Mouse (Mus musculus) T-helper 2 cell (primary cell): Measurements from ENCODE around the gene Olfr982.

ENCODE experiments used
- in situ Hi-C: fragments of 300-600 bp; cut with MboI, MseI; formaldehyde crosslinking; loops from one replicate; pipeline ENCODE4 v1.15.1; 2025; ENCODE audit warnings: high pct_unique_total_duplicates

Olfr982 gene

GRCm38 (mm10) chr9:40073529-40073928 is at the start of gene Olfr982:
TSS of gene Olfr982 (plus strand) at chr9:40073829.
- in situ Hi-C loops: no loop called here

- in situ Hi-C loops: no loop called here
These were observed 23.5 kb upstream of the Olfr982 start for GRCm38 (mm10) chr9:40050138-40050537.

DNA sequence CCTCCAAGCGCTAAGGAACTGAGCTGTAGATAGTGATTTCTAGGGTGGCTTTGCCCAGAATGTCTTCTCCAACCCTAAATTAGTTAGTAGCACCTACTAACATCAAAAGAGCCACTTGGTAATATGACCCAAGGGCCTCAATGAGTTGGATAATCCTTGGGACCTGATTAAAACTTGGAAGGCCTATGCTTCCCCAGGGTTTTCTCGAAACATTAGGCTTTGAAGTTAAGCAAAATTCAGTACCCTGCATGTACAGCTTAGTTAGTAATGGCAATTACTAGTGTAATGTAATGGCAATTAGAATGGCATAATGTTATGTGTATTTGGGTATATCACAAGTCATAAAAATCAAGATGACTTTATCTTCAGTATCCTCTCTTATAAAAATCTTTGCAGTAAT is 19.9 kb downstream of the Olfr982 start, which contains the start of gene Olfr983:
Gene Olfr983 (minus strand): TSS at position 101 of the 400 bp plus-strand sequence.
- in situ Hi-C loops: no loop called here

DNA sequence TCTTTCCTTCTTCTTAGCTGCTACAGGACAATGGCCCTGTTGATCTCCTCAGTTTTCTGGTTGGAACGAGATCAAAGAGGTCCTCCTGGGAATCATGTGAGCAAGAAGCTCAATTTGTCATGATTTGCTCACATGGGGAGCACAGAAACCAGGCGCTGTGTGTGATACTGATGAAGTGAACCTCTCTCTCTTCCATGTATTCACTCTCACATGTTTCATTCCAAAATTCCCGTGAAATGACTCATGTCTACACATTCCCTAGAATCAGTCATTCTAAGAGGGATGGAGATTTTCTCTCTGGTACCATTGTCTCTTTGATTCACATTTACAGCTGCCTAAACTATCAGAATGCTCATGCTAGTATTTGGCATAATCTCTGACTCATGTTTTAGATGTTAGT is 21.1 kb downstream of the Olfr982 start:
- in situ Hi-C loops: no loop called here

GRCm38 (mm10) chr9:40114106-40114505 is 40.5 kb downstream of the Olfr982 start, which contains the start of gene Olfr984:
TSS of gene Olfr984 (minus strand) at chr9:40114206.
- in situ Hi-C loops: no loop called here

DNA sequence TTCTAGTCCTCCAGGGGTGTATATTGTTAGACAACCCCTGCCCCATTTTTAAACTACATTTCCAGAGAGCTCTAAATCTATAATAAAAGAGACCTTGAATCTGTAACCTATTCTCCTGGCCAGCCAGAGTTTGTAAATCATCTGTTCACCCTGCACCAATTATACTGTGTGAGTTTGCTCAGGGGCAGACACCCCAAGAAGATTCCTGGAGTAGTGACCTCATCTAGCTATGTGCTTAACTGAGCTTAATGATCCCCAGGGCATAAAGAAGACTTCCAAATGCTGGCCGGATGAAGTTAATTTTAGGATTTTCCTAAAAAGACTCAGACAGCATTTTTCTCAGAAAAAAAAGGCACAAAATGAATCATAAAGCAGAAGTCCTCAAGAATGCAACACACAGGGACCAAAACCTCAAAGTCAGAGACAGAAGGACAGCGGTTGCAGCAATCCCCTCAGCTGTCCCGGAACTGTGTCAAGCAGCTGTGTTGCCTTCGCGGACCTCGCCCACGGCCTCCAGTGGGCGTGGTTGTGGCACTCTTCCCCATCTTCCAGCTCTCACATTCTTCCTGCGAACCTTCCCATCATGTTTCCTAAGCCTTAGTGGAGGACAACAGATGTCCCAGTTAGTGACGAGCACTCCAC is 43.1 kb downstream of the Olfr982 start:
- in situ Hi-C loops: no loop called here

DNA sequence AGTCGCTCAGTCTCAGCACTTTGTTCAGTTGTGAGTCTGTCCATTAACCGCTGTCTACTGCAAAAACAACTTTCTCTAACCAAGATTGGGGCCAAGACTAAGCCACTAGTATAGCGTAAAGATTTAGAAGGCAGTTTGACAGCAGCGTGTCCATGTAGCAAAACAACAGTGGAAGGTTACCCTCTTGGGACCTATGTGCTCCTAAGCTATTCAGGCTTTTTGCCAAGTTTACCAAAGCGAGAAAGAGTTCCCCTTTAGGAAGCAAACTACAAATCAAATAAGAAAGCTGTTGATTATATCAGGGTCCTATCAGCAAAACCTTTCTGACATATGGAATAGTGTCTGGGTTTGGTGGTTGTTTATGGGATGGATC is 43.6 kb downstream of the Olfr982 start:
- in situ Hi-C loops: no loop called here
